Mouse (Mus musculus) mouse trophoblast stem cell (cell line): Measurements from ENCODE around the gene Bco1.

Source experiments
- in situ Hi-C, 2 experiments: fragments of 300-500 bp; cut with MseI, MboI; formaldehyde crosslinking; loops; 2 replicates in 1 of 2; 3 replicates in 1 of 2; pipeline ENCODE4 v1.15.1; 2025

Gene Bco1

DNA sequence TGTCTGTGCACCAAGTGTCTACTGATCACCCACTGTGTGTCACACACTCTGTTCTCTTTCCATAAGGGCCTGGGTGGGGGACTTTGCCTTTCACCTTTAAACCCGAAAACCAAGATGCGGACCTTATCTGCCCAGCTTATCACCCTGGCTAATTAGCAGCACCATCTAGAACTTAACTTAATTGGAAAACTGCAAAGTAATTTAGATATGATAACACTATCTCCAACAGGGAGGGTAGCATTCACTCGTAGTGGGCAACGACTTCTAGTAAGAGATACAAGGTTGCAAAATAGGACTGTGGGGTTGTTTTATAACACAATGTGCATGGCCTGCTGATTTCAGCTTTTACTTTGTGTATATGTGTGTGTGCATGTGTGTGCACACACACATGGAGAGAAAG, 5.9 kb upstream of the Bco1 start:
- in situ Hi-C loops = no loop called here

DNA sequence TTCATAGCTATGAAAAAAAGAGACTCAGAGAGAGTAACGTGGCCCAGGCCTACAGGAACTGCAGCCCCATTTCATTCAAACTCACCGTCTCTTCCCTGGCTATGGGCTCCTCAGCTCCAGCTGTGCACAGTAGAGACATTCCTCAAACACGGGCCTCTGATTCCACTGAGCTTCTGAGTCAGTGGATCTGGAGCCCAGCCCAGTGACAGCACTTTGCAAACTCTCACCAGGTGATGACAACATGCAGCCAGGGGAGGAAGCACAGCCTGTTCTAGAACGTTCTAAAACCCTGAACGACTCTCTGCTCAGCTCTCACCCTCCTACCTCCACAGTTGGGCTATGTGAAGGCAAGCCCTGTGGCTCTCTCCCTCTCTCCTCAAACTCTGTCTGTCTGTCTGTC, 1.6 kb upstream of the Bco1 start:
- in situ Hi-C loops = no loop called here

DNA sequence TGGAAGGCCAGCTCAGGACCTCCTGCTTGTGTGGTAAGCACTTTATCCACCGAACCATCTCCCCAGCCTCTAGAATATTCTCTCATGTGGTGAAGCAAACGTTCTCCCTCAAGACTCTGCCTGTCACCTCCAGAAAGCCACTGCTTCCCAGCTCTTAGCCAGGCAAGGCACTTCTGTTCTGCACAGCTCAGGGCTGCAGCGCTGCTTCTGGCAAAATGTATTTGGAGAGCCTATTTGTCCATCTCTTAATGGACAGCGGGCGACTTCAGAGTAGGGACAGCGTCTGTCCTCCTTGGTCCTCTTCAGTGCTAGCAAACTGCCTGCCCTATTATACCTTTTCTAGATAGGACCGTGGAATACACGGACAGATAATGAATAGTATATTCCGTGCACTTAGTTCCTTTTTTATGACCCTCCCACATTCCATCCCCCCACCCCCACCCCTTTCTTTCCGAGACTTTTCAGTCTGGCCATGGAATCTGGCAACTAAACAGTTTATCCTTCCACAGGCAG, 1.5 kb downstream of the Bco1 start:
- in situ Hi-C loops = no loop called here

DNA sequence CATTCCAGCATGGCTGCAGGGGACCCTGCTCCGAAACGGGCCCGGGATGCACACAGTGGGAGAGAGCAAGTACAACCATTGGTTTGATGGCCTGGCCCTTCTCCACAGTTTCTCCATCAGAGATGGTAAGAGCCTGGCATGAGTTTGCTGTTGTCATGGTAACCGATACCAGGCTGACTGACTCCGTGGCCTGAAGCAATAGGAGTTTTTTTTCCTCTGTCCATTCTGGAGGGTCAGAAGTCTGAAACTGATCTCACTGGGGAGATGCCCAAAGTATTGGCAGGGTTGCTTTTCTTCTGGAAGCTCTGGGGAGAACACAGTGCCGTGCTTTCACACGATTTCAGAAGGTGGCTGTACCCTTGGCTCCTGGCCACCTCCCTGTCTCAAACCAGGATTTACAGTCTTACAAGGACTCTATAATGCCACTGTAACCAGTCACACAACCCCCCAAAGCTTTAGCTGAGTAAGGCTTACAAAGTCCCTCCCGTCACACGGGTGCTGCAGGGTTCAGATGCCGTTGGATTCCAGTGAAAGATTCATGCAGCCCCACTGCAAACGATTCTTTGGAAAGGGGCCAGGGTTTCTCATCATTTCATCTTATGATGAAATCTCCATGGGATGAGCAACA, 2.0 kb downstream of the Bco1 start:
- in situ Hi-C loops = no loop called here

DNA sequence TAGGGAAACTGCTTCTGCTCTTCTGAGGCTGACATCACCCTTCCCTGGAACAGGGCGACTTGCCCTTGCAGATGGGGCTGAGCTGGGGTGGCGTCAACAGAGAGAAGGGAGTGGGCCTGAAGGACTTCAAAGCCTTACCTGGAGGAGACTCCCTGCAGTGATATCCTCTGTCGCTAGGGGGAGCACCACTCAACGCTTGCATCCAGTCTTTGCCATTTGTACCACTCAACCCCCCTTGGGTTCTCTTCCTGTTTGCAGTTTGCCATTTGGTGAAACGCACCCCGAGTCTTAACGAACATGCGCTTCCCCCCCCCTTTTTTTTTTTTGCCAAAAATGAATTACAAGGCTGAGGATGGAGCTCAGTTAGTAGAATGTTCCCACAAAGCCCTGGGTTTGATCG, 11.9 kb downstream of the Bco1 start:
- in situ Hi-C loops = no loop called here

DNA sequence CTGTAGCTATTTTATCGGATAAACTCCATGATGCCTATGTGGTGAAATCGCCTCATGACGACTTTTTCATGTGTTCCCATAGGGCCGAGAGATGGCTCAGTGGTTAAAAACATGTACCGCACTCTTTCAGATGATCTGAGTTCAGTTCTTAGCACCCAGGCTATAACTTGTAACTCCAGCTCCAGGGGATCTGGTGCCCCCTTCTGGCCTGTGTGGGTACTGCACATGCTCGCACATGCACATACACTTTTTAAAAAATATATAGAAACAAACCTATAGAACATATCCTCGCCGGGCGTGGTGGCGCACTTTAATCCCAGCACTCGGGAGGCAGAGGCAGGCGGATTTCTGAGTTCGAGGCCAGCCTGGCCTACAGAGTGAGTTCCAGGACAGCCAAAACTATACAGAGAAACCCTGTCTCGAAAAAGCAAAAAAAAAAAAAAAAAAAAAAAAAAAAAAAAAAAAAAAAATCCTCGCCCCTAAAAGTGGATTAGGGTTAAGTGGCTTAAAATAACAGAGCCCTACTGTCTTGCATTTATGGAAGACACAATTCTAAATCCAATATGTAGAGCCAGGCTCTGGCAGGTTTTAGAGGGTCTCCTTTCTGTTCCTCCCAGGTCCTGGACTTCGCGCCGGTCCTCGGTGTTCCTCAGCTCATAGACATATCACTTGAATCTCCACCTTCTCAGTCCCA, 13.5 kb downstream of the Bco1 start:
- in situ Hi-C loops = no loop called here

DNA sequence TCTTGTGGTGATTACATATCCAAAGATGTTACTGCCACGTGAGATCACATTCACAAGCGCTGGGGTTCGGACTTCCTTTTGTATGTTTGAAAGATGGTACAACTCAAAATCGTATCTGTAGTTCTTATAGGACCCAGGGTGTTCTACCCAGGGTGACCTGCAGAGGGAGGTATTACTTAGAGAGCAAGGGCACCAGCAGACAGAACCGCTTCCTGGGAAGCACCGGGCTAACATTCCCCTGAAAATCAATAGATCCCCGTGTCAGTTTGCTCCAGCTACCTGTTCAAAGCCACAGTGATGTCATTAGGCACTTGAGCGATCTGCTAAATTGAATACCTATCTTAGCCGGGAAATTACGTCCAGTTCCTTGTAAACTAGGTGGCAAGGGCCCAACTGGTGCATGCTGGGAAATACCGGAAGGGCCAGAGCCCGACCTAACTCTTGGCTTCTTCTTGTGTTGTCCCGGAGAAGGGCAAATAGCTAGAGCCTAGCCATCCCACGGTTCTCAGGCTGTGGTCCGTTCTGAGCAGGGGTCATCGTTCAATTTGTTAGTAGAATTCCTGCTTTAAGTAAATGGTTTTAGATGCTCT, 14.2 kb downstream of the Bco1 start:
- in situ Hi-C loops = no loop called here

DNA sequence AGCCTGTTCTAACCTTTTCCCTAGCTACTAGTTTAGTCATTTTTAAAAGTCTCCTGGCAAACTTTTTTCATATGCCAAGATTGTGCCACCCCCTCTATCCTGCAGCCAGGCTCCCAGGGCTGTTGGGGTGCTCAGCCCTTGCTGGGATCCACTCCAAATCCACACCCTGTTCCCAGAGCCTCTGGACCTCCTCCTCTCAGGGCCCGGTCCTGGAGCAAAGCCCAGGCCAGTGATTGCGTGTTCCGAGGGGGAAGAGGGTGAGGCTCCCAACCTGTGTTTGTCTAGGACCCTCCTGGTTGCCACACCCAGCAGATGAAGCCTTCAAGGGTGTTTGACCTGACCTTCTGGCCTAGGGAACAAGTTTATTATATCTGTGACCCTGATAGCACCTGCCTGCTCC, 16.0 kb downstream of the Bco1 start:
- in situ Hi-C loops = no loop called here

DNA sequence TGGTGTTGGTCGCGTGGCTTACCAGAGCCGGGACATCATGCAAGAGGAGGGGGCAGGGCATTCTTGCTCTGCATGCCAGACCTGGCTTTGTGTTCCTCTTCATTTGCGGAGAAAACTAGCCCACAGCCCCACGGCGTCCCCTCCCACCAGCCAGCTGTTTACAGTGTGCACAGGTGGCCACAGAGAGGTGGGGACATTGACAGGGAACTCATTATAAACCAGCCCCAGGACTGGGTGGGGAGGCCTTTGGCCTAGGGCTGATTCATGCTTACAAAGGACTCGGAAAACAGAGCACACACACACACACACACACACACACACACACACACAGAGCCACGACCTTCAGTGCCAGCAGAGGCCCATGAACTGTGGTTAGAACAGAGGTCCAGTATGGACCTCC, 16.6 kb downstream of the Bco1 start:
- in situ Hi-C loops = no loop called here

DNA sequence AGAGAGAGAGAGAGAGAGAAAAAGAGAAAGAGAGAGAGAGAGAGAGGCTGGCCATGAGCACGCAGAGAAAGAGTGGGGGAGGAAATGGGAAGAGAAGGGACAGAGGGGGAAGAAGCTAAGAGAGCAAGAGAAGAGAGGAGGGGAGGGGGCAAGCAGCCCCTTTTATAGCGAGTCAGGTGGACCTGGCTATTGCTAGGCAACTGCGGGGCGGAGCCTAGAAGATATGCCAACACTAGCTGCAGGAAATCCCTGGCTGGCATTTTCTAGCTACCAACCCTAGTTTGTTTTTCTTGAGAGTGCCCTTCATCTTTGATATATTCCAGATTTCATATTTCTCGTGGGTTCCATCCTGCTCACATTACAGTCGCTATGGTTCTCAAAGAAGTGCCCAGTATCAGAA, 19.4 kb downstream of the Bco1 start:
- in situ Hi-C loops = no loop called here

DNA sequence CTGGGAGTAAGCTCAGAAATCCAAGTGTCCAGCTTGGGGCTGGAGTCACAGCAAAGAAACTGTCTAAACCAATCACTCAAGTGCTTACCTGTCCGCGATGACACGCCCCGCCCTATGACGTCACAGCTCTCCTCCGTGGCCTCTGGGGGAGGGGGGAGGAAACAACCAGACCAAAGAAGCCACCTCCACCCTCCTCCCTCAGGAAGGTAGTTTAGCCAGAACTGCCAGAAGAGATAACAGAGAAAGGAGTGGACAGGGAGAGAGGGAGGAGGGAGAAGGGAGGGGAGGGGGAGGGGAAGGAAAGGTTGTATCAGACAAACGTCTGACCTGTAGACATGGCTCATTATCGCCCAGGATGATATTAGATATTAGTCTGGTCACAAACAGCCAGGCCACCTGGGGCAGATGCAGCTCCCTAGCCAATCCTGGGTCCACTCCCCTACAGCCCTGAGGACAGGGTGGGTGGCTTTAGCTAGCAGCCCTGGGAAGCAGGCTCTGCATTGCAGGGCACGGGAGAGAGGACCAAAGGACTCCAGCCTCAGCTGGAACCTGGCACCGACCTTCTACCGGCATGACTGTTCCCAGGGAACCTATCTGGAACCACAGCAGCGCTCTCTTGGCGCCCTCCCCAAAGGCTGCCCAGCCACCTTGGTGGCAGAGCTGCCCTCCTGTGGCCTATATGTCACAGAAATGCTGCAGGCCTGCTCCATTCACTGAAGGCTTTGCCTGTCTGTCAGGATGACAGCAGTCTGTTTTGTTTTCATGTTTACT, 20.2 kb downstream of the Bco1 start:
- in situ Hi-C loops = no loop called here

DNA sequence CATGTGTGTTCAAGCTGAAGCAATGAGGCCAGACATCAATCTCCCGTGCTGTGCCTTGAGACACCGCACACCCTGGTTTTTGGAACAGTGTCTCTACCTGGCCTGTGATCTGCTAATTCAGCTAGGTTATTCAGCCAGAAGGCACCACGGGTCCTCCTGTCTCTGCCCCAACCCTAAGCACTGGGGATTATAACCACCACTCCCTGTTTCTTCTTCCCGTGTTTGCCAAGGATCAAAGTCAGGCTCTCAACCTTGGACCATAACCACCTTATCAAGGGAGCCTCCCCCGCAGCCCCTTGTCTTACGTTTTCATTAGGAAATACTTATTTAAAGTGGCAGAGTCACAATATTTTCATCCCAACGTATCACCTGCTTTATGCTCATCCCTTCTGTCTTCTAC, 20.9 kb downstream of the Bco1 start:
- in situ Hi-C loops = no loop called here

DNA sequence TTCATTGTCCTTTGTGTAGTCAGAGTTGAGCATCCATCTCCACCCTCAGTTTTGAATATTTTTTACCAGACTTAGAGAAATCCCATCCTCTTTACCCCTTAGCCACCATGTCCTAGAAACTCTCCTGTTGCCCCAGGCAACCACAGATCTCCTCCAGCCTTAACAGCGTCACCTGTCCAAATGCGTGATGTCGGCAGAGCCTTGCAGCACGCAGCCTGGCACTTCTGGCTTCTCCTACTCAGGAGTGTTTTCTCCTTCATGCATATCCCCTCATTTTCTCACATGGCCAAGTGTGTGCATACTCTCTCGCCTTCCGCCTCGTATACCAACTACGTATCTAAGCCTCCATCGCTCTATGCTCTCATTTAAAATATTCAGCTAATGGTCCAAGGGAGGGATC, 22.8 kb downstream of the Bco1 start:
- in situ Hi-C loops = no loop called here

DNA sequence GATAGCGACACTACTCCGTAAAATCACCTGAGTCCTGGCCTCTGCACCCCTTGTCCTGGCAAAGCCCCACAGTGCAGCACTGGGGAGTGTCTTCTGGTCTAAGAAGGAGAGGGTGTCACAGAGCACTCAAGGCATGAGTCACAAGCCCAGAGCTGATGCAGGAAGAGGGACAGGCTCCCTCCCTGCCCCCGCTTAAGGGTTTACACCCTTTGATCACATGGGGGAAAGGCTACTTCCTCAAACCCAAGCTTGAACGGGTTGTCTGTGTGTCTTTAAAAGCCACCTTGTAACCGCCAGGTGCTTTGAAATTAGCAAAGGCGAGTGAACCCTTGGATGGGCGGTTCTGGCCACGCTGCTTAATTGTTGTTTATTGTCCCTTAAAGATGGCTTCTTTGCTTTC, 25.6 kb downstream of the Bco1 start:
- in situ Hi-C loops = no loop called here

DNA sequence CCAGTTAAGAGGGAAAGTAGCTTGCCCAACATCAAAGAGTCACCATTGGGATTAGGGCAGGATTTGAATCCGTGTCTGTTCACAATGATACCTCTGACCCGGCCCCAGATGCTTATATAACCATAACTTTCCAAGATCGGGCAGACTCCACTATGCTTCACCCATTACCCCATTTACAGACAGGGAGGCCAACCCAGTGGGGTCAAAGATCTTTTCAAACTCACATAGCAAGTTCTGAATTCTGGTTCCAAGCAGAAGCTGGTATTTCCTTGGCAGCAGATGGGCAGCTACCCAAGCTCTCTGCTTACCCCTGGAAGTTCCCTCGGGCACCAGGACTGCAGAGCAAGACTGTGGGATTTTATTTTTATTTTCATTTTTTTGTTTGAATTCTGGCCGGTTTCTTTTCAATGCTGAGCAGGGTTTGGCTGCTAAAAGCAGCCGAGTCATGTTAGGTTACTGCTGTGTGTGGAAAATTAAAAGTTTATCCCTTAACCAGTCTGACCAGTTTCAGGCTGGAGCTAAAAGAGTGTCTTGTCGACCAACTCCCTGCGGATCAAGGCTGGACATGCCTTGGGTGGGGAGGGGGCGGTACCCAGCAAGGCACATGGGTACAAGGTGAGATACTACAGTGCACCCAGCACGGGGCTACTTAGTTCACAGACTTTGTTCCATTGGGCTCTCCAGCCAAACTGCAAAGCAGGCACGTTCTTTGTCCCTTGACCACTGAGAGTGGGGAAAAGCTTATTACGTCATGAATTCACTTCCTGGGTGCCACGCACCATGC, 28.4 kb downstream of the Bco1 start:
- in situ Hi-C loops = no loop called here

DNA sequence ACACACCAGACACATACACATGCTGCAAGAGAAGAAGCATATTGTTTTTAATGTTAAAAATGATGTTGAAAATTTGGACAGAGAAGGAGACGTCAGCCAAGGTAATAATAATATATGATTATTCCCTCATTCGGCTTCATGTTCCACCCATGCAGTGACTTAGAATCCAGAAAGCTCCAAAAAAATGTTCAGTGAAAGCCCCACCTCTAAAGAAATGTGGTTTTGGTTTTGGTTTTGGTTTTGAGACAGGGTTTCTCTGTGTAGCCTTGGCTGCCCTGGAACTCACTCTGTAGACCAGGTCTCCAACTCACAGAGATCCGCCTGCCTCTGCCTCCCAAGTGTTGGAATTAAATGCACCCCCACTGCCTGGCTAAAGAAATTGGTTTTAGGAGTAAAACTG, 30.2 kb downstream of the Bco1 start:
- in situ Hi-C loops = no loop called here

DNA sequence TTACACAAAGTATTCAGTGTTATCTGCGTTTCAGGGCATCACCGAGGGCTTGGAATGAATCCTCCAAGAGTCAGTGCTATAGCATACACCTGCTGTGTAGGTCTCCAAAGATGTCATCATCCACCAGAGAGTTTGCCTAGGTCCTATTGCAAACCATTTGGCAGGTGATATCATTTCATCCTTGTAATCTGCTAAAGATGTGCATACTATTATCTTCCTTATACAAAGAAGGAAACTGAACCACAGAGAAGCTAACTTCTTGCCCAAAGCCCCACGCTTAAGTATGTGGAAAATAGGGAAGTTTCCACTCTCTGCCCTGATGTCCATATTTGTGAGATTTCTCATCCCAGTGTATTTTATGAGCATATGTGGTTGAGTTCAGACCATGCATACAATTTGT, 30.8 kb downstream of the Bco1 start:
- in situ Hi-C loops = no loop called here

DNA sequence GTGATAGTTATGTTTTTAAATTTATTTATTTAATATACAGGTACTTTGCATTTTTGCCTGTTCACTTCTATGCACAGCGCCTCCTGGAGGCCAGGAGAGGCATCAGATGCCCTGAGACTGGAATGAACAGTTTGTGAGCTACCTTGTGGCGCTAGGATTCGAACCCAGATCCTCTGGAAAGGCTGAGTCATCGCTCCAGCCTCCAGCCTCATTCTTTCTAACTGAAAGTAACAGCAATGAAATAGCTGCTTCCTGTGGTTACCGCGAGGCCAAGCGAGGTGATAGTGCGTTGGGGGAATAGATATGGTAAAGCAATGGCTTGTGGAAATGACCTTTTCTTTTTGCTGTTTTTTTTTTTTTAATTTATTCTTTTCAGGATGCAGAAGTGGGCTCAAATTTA, 31.4 kb downstream of the Bco1 start:
- in situ Hi-C loops = no loop called here

DNA sequence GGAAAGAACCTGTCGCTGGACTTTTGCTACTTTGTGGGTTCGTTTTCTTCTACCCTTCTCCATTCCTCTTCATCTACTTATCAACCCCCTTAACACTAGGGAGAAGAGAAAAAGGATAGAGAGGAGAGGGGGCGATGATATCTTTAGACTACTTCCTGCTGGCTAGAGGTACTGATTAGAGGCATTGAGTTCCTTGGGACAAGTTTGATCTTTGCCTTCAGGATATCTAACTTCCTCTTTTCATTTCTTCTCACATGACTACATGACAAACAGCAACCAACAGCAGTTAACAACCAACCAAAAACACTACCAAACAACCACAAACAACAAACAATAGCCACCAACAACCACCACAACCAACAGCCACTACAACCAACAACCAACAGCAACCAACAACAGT, 38.0 kb downstream of the Bco1 start:
- in situ Hi-C loops = no loop called here

DNA sequence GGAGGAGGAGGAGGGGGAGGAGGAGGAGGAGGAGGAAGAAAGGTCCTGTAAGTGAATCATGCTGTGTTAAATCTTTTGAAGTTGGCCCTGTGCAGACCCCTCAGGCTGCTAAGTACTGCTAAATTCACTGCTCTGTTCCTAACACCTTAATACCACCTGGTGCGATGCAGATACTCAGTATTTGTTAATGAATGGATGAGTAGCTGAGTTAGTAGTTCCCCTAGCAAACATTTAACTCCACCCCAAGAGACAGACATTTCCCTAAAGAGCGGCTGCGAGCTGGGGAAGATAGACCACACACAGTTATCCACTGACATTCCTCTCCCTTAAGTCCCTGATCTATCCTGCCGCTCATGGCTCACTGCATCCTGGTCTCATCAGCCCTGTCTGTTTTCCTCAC, 40.7 kb downstream of the Bco1 start:
- in situ Hi-C loops = no loop called here

DNA sequence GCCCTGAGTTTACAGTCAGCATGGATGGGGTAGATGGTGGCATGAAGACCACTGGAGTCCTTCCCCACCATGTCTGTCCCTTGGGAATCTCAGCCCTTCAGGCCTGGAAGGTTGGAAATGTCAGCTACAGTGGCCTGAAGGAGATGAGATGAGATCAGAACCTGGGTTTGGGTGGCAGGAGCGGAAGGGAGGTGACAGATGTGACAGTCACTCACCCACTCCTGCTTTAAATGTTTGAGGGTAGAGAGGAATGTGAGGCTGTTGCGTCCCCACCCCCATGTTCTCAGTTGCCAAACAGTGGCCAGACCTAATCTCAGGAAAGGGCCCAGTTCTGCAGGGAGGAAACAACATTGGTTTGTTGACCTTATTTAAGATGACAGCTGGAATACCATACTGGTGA, 41.1 kb downstream of the Bco1 start:
- in situ Hi-C loops = no loop called here

DNA sequence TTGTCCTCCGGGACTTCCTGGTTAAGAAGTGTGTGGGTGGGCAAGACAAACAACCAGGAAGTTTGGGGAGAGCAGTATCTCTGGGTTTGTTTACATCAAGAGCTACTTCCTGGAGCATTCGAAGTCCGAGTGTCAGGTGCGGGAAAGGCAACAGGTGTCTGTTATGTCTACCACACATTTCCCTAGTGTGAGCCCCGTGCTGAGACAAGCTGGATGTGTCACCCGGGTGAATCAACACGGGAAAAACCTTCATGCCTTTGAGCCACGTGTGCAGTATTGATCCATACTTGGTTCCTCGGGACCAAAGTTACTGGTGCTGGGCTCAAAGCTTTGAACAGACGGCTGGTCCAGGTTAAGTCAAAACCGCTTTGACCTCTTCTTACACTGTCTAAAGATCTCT, 41.7 kb downstream of the Bco1 start:
- in situ Hi-C loops = no loop called here
